Mouse (Mus musculus): Measurements from ENCODE around the gene Cbarp. TPM values are rescaled to one million over a fixed set of nuclear protein-coding genes. Genes with fewer than 3 reads are reported as not detected.

Gene Cbarp
- total RNA-seq, 1 experiment from 2014 or later = 0.29 TPM

DNA sequence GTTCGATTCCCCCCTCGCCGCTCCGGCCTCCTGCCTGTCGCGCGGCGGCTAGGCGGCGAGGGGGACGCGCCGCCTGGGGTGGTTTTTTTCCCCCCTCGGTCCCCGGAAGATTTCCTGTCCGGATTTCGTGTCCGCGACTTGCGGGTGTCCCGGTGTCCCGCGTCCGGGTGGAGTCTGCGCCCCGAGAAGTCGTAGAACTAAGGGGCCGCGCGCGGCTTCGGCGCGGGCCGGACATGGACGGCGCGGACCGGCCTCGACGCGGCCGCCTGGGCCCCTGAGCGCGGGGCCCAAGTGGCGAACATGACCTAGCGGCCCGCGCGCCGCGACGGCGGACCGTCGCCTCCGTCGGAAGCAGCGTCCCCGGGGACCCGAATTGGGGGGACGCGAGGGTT, 24.7 kb downstream of the Cbarp start:
- no peak for ATAC-seq (replicated peaks; ENCODE audit: insufficient number of reproducible peaks, low FRiP score, low TSS enrichment, poor library complexity, severe bottlenecking)

DNA sequence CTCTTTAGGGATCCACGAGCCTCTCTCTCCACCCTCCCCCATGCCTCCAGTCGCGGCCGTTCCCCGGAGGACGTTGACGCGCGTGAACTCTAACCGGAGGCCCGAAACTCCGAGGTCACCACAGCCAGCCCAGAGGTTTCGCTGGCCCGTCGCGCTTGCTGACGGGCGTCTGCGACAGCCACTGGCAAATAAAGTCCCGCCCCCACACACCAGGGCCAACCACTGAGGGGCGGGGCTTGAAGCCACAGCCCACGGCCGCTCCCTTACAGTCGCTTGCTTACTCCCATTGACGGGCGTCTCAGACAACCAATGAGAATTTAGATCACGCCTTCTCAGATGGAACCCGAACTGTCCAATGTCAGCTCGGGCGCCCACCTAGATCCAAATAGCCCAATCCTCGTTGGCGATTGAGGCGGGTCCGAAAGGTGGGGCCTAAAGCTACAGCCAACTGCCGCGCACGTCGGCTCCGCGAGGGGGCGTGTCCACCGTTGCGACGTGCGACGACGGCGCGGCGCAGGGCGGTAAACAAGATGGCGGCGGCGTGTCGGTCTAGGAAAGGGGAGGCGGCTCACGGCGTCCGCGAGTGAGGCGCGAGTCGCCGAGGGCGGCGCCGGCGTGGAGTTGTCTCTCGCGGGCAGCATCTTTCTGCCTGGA, 25.2 kb downstream of the Cbarp start, which contains the start of gene Stk11:
Stk11 (plus strand) TSS at position 514 of the 654 bp plus-strand sequence.
- ATAC-seq (replicated peaks; ENCODE audit: insufficient number of reproducible peaks, low FRiP score, low TSS enrichment, poor library complexity, severe bottlenecking) = peak; percentile 84

GRCm38 (mm10) chr10:80114341-80115284, 26.0 kb downstream of the Cbarp start:
- ATAC-seq (replicated peaks; ENCODE audit: insufficient number of reproducible peaks, low FRiP score, low TSS enrichment, poor library complexity, severe bottlenecking) = peak; percentile 49

DNA sequence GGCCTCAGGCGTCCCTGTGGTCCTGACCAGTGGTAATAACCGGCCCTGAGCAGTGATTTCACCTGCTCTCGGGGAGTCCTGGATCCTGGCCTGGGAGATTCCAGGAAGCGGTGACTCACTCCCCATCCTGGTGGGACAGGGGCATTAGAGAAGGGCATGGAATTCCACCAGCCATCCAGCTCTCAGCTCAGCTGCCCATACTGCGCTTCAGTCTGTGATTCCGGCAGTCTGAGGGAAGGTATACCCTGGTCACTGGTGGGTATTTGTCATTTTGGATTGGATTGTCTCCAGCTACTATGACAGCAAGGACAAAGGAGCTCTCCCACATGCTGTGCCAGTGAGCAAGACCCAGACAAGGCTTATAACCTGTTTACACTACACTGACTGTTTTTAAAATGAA, 33.0 kb downstream of the Cbarp start:
- ATAC-seq (replicated peaks; ENCODE audit: insufficient number of reproducible peaks, low FRiP score, low TSS enrichment, poor library complexity, severe bottlenecking) = no peak

- no peak for ATAC-seq (replicated peaks; ENCODE audit: insufficient number of reproducible peaks, low FRiP score, low TSS enrichment, poor library complexity, severe bottlenecking)
Observed at GRCm38 (mm10) chr10:80105926-80106325, 34.7 kb downstream of the Cbarp start.

- ATAC-seq (replicated peaks; ENCODE audit: insufficient number of reproducible peaks, low FRiP score, low TSS enrichment, poor library complexity, severe bottlenecking) = peak; percentile 84
Observed at GRCm38 (mm10) chr10:80105460-80105859, 35.2 kb downstream of the Cbarp start, which contains the start of gene Sbno2. Gene Sbno2, minus strand, starts transcription at chr10:80105571.

- no peak for ATAC-seq (replicated peaks; ENCODE audit: insufficient number of reproducible peaks, low FRiP score, low TSS enrichment, poor library complexity, severe bottlenecking)
Observed at GRCm38 (mm10) chr10:80104181-80104580, 36.5 kb downstream of the Cbarp start.

GRCm38 (mm10) chr10:80103032-80103431, 37.6 kb downstream of the Cbarp start:
- no peak for ATAC-seq (replicated peaks; ENCODE audit: insufficient number of reproducible peaks, low FRiP score, low TSS enrichment, poor library complexity, severe bottlenecking)

- ATAC-seq (replicated peaks; ENCODE audit: insufficient number of reproducible peaks, low FRiP score, low TSS enrichment, poor library complexity, severe bottlenecking) = peak; percentile 52
Observed at GRCm38 (mm10) chr10:80102216-80102915, 38.3 kb downstream of the Cbarp start.

- ATAC-seq (replicated peaks; ENCODE audit: insufficient number of reproducible peaks, low FRiP score, low TSS enrichment, poor library complexity, severe bottlenecking) = no peak
Observed at GRCm38 (mm10) chr10:80100982-80101381, 39.7 kb downstream of the Cbarp start.

- ATAC-seq (replicated peaks; ENCODE audit: insufficient number of reproducible peaks, low FRiP score, low TSS enrichment, poor library complexity, severe bottlenecking) = peak; percentile 52
Observed at GRCm38 (mm10) chr10:80098630-80099029, 42.0 kb downstream of the Cbarp start.

DNA sequence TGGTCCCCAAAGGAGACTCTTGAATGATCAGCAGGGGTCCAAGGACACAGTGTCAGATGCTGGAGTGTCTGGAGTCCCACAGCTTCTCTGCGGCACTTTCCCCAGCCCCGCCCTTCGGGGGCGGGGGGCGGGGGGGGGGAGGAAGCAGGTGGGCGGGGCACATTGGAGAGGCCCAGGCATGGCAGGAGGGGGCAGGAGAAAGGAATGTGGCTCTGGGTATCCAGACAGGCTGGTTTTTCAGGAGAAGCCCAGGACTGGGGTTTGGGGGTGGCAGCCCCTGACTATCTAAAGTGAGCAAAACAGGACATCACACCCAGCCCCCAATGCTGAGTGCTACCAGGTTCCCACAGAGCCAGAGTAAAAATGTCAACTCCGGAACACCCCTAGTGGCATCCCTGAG, 43.4 kb downstream of the Cbarp start:
- no peak for ATAC-seq (replicated peaks; ENCODE audit: insufficient number of reproducible peaks, low FRiP score, low TSS enrichment, poor library complexity, severe bottlenecking)

DNA sequence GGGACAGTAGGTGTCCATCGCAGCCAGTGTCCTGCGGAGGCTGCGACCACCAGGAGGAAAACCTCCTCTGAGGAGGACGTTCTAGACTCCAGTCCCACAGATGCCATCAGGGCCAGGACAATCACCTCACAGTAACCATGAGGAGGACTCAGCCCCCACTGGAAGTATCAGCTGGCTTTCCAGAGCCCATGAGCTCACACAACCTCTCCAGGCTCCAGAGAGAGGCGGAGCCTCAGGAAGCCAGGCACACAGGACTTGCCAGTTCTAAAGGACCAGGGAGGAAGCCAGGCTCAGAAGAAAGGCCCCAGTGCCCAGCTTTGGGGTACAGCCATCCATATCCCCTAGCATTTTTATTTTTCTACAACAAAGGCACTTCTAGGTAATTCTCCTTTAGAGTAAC, 45.1 kb downstream of the Cbarp start:
- ATAC-seq (replicated peaks; ENCODE audit: insufficient number of reproducible peaks, low FRiP score, low TSS enrichment, poor library complexity, severe bottlenecking) = no peak

- no peak for ATAC-seq (replicated peaks; ENCODE audit: insufficient number of reproducible peaks, low FRiP score, low TSS enrichment, poor library complexity, severe bottlenecking)
Observed at GRCm38 (mm10) chr10:80094684-80095083, 46.0 kb downstream of the Cbarp start.

DNA sequence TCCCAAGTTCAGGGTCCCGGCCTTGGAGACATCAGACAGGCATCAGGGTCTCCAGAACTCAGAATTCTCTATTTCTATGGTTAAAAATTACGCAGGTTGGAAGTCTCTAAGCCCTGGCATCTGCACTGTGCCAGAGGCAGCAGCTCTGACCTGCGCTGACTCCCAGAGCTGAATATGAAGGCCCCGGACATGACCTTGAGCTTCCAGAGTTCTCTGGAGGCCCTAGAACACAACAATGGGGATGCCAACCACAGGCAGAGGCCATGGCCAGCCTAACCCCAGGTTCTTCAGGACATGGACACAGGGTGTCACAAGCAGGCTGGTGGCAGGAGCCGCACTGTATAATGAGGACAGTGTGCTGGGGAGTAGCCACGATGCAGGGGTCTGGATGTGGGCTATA, 46.5 kb downstream of the Cbarp start:
- ATAC-seq (replicated peaks; ENCODE audit: insufficient number of reproducible peaks, low FRiP score, low TSS enrichment, poor library complexity, severe bottlenecking) = no peak

- ATAC-seq (replicated peaks; ENCODE audit: insufficient number of reproducible peaks, low FRiP score, low TSS enrichment, poor library complexity, severe bottlenecking) = no peak
Observed at GRCm38 (mm10) chr10:80092690-80093089, 47.9 kb downstream of the Cbarp start.

DNA sequence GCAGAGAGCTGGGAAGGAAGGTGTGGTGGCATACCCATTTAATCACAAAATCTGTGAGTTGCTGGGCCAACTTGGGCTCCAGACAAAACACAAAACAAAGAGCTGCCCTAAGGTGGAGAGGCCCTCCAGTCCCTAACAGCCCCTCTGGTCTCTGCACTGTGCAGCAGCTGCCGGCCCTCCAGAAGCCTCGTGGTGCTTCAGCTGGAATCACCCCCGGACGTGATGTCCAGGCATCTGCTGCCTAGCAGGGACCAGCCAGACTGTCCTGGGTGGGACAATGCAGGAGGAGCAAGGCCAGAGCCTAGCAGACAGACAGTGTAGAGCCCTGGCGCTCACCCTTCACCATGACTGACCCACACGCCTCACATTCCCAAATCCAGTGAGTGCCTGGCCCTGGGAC, 49.1 kb downstream of the Cbarp start:
- ATAC-seq (replicated peaks; ENCODE audit: insufficient number of reproducible peaks, low FRiP score, low TSS enrichment, poor library complexity, severe bottlenecking) = no peak

DNA sequence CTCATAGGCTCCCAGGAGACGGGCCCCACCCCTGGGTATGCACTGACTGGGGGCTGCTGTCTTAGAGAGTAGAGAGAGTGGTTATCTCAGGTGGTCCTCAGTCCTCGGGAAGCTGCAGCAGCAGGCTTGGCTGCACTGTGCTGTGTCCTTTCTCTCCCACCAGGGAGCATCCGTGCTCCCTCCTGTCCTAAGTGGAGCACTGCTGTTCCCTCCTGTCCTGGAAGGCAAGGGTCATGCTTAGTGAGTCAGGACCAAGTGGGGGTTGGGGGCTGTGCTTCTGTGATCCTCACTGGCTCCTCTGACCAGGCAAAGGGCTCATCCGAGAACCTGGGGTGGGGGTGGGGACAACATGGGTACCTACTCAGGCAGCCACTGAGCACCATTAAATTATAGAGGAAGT, 51.5 kb downstream of the Cbarp start:
- no peak for ATAC-seq (replicated peaks; ENCODE audit: insufficient number of reproducible peaks, low FRiP score, low TSS enrichment, poor library complexity, severe bottlenecking)

GRCm38 (mm10) chr10:80087483-80087882, 53.2 kb downstream of the Cbarp start:
- ATAC-seq (replicated peaks; ENCODE audit: insufficient number of reproducible peaks, low FRiP score, low TSS enrichment, poor library complexity, severe bottlenecking) = peak; percentile 50
